Mouse (Mus musculus) thymus, postnatal 25 days (tissue): ENCODE results near the gene Sf3b1.
"Not testable (repeated sequence)": the region's sequence is repeated elsewhere in the genome, so short reads cannot be mapped to it uniquely, and the experiment has no call there.

Source experiments
- DNase-seq: peaks from one replicate; pipeline ENCODE4 v3.0.0; 2022

The Sf3b1 gene

GRCm38 (mm10) chr1:55027966-55028365 is 685 bp upstream of the Sf3b1 start:
- DNase-seq: no peak

- no peak for DNase-seq
These were observed 633 bp downstream of the Sf3b1 start for GRCm38 (mm10) chr1:55026444-55027252.

DNA sequence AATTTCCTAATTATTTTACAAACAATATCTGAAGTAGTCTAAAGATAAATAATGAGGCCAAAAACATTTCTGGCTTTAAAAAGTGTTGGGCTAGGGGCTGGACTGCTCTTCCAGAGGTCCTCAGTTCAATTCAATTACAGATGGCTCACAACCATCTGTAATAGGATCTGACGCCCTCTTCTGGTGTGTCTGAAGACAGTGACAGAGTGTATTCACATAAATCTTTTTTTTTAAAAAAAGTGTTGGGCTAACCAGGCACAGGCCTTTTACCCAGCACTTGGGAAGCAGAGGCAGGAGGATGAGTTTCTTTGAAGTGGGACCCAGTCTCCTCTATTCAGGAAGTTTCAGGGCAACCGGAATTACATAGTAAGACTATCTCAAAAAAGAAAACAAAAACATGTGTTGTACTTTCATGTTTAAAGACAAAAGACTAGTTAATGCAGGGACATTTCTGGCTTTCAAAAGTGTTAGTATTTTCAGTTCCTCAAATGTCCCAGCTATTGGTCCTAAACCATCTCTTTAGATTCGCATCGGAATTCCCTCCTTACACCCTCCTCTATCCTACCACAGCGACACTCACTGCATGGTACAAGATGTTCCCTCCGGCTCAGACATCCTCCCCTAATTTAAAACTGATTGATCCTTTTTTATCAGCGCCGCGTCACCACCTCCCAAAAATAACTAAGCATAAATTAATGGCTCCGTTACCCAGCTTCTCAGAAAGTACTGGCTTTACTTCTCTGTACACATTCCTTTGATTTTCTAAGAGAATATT is 1.4 kb downstream of the Sf3b1 start:
- peak; percentile 18 for DNase-seq

GRCm38 (mm10) chr1:55021907-55022306 is 5.4 kb downstream of the Sf3b1 start:
- DNase-seq: no peak

- DNase-seq: no peak
These were observed 14.8 kb downstream of the Sf3b1 start for GRCm38 (mm10) chr1:55012513-55012912.

GRCm38 (mm10) chr1:55008313-55008712 is 19.0 kb downstream of the Sf3b1 start:
- DNase-seq: peak; percentile 27

GRCm38 (mm10) chr1:54993581-54993980 is 33.7 kb downstream of the Sf3b1 start:
- no peak for DNase-seq

DNA sequence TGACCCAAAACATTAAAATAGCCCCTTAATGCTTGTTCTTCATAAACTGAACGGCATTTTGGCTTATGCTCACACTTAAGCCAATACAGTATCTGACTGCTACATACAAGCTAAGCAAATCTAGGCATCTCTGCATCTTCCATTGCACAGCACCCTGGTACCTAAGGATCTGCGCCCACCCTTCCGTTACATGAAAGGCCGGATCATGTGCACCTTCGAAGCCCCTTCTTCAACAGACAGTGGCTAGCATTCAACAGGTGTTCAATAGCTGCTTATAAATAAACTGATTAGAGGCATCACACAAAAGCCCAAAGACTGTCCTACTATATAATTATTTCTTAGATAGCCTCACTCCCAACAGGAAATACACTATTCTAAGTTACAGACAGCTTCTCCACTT is 41.0 kb downstream of the Sf3b1 start:
- no peak for DNase-seq

DNA sequence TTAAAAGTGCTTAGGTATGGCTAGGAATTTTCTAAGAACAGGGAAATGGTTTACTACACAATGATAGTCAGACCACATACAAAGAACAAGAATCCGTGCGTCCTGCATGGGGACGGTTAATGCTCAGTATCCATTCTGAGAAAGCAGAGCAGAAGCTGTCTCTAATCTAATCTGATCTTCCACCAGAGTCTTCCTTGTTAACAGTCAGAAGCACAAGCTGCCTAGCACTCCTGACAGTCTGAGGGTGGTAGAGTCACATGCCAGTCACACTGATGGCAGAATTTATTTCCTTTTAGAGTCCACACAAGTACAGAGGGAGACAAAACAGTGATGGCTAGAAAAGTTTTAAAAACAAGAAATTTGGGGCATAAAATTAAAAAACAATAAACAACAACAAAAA is 41.5 kb downstream of the Sf3b1 start:
- DNase-seq: no peak

GRCm38 (mm10) chr1:54984154-54984553 is 43.1 kb downstream of the Sf3b1 start:
- DNase-seq: no peak

GRCm38 (mm10) chr1:54983339-54983738 is 43.9 kb downstream of the Sf3b1 start:
- no peak for DNase-seq

GRCm38 (mm10) chr1:54982636-54983035 is 44.6 kb downstream of the Sf3b1 start:
- no peak for DNase-seq

GRCm38 (mm10) chr1:54979226-54979984 is 47.9 kb downstream of the Sf3b1 start:
- DNase-seq: no peak

GRCm38 (mm10) chr1:54971687-54972404 is 55.4 kb downstream of the Sf3b1 start:
- no peak for DNase-seq

DNA sequence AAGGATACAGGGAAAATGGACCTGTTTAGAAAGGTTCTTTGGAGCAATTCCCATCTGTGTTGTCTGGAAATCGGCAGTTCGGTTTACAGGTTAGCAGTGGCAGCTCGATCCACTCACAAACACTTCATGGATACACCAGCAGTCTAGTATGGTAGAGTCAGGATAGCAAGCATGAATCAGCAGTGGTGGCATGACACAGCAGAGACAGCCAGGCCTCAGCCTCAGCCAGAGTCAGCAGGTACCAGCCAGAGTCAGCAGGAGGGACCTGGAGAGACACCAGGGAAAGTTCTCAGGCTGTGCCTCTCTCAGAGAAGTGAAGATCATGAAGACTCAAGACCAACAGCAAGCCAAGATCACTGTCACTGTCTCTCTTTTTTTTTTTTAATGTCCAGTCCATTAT is 60.4 kb downstream of the Sf3b1 start:
- DNase-seq: no peak

GRCm38 (mm10) chr1:54965159-54965995 is 61.9 kb downstream of the Sf3b1 start:
- no peak for DNase-seq

DNA sequence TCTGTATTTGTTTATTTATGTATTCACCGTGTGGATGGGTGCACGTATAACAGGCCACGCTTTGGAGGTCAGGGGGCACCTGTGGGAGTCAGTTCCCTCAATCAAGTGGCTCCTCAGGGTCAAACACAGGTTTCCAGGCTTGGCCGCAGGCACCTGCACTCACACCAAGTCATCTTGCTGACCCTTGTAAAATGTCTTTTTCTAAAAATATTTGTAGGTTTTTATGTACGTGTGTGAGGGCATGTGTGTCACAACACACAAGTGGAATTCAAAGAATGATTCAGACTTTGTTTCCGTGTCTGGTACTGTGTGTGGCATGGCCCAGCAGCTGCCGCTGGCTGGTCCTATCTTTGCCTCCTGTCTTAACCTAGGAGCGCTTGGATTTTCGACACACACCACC is 65.6 kb downstream of the Sf3b1 start:
- no peak for DNase-seq

DNA sequence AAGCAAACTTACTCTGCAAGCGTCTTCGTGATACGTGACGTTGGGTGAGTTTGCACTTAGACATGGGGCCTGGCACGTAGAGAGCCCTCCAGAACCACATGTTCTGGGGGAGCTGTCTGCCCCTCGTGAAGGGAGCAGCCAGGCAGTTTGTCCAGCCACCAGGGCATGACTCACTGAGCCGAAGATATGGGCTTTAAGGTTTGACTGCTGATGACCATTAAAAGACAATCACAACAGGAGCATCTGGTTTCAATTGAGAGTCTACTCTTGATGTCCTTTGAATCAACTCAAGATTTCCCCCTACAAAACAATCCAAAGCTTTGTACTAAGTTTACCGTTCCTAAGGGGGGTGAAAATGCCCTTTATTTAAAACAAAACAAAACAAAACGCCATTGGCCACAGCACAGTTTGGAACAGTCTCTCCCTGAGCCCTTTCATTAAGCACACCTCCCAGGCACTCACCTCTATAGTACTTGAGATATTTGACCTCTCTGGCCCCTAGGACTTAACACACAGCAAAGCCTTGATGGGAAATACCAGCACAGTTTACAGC is 66.6 kb downstream of the Sf3b1 start:
- DNase-seq: no peak

DNA sequence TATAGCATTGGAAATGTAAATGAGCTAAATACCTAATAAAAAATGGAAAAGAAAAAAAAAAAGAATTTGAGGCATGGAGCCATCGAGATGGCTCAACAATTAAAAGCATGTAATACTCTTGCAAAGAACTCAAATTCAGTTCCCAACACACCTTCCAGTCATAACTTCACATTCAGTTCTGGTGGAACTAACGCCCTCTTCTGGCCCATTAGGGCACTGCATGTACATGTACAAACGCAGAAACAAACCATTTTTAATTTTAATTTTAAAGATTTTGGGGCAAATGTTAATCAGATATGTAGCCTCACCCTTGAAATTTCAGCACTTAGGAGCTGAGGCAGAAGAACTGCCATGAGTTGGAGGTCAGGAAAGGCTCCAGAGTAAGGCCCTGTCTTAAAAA is 68.8 kb downstream of the Sf3b1 start:
- peak; percentile 12 for DNase-seq

GRCm38 (mm10) chr1:54956995-54957394 is 70.3 kb downstream of the Sf3b1 start:
- not testable (repeated sequence) for DNase-seq

DNA sequence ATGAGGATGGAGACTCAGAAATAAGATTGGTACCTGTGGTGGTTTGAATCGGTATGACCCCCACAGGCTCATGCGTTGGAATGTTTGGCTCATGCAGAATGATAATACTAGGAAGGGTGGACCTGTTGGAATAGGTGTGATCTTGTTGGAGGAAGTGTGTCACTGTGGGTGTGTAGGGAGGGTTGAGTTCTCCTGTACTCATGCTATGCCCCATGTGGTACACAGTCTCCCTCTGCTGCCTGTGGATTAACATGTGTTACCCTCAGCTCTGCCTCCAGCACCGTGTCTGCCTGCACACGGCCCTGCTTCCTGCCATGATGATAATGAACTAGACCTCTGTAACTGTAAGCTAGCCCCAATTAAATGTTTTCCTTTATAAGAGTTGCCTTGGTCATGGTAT is 72.4 kb downstream of the Sf3b1 start:
- DNase-seq: peak; percentile 17

- no peak for DNase-seq
These were observed 82.6 kb downstream of the Sf3b1 start for GRCm38 (mm10) chr1:54944648-54945047.
